Mouse (Mus musculus): ENCODE data around the gene Rpusd1.

DNA sequence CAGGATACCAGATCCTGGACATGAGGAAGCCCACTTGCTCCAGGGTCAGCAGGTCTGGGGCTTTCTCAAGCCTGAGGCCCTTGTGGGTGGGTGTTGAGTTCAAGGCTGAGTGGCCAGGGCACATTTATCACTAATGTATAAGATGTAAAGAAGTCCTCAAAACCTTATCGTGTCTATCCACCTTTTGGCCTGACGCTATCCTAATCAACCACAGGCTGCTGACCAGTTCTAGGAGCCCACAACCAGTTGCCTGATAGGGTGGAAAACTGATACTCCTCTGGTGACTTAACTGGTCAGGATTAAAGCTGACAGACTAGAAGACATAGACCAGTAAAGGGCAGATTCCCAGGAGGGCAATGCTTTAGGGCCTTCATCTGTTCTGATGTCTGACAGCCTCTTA is 17.5 kb upstream of the Rpusd1 start:
- TF ChIP-seq CTCF (IDR thresholded peaks at IDR 0.05; ENCODE audit: borderline replicate concordance, extremely low read depth, insufficient read depth, insufficient read length) (no peak), POLR2A (IDR thresholded peaks at IDR 0.05; ENCODE audit: borderline replicate concordance, extremely low read depth, insufficient read depth, insufficient read length, poor library complexity, severe bottlenecking) (no peak)

Measured in brain, embryonic 14.5 days (tissue).